Mouse (Mus musculus) CH12F3 (cell line): ENCODE measurements around the gene Mylk.
"Not testable (repeated sequence)": the region's sequence is repeated elsewhere in the genome, so short reads cannot be mapped to it uniquely, and the experiment has no call there.

Experiments
- in situ Hi-C: fragments of 300-500 bp; cut with MboI; formaldehyde crosslinking; loops from 2 replicates; pipeline ENCODE4 v1.14.3; 2020; ENCODE audit warnings: low sequenced_read_pairs

The Mylk gene

GRCm38 (mm10) chr16:34767443-34767842 lies 22.4 kb downstream of the Mylk start:
- in situ Hi-C loops: no loop called here

DNA sequence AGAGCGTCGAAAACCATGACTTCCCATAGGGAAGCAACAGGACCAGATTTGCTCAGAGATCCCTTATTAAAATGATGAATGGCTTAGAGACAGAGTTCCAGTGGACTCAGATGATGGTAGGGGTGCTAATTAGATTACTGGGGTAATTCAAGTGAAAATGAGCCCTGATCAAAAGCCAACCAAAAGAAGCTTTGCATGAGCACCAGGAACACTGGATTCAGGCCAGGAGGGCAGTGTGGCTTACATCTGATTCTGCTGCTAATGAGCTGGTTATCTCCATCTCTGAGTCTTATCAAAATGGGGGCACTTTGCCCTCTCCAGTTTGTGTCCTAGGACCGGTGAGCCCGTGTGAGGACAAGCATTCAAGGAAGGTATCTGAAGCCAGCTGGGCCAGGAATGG lies 23.4 kb downstream of the Mylk start:
- in situ Hi-C loops: no loop called here

- in situ Hi-C loops: no loop called here
These were observed 25.1 kb downstream of the Mylk start for GRCm38 (mm10) chr16:34770127-34770526.

GRCm38 (mm10) chr16:34772445-34773032 lies 27.5 kb downstream of the Mylk start:
- in situ Hi-C loops: no loop called here

DNA sequence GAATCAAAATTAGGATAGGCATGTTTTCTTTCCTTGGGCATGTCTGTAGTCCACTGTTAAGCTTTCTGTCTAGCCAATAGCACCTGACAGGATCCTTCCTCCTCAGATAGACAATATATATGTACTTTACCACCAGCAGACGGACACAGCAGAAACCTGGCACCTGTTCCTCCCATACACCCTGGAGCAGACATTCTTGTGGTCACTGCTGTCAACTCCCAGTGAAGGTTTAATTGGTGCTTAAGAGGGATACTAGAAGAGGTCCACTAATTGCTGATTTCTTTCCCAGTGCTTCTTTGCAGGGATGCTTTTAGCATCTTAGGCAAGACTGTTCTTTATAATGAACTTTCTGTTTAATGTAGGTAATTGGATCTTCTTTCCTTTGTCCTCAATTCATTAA lies 37.4 kb downstream of the Mylk start:
- in situ Hi-C loops: no loop called here

GRCm38 (mm10) chr16:34783536-34783935 lies 38.5 kb downstream of the Mylk start:
- in situ Hi-C loops: no loop called here

DNA sequence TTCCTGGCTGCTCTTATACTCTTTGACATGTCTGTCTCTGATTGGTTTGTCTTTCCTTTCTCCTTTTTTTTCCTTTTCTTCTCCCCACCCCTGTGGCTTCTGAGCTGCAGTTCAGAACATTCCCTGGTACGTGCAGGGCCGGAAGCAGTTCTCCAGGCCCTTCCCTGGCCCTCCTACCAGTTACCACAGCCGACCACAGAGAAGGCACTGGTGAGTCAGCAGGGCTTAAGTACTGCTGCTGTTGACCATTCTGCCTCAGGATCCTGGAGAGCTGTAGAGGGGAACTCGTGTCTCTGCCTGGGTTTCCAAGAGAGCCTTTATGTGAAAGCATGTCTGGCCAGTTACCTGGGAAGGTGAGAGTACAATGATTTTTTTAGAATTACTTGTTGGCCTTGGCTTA lies 39.7 kb downstream of the Mylk start:
- in situ Hi-C loops: no loop called here

DNA sequence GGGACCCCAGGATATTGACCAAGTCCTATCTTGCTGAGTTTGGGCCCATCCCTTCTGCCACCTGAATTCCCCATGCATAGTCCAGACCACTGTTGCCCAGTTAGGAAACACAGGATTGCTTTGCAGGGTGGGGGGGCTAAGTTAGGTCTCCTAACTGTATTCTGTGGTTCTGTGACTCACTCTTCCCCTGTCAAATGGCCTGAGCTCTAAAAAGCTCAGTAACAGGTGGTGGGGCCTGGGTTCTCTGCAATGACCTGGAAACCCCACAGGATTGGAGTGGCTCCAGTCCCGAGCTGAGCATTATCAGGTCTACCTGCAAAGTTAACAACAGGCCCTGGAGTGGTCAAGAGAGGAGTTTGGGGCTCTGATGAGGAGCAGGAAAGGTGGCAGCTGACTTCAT lies 47.5 kb downstream of the Mylk start:
- in situ Hi-C loops: no loop called here

DNA sequence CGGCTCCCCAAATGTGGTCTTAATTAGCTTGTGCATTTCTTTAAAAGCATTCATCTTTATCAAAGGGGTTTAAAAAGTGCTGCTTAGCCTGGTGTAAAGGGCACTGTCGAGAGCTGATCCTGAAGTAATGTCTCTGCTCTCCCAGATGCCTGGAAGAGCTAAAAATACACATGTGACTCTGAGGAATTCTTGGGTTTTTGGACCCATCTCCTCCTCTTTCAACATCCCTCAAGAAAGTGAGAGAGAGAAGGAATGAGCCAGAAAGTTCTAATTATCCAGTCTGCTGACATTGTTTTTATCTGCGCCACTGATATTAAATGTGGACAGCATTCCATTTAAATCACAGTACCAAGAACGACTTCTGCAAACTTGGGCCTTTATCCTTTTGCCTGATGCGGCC lies 48.0 kb downstream of the Mylk start:
- in situ Hi-C loops: no loop called here

DNA sequence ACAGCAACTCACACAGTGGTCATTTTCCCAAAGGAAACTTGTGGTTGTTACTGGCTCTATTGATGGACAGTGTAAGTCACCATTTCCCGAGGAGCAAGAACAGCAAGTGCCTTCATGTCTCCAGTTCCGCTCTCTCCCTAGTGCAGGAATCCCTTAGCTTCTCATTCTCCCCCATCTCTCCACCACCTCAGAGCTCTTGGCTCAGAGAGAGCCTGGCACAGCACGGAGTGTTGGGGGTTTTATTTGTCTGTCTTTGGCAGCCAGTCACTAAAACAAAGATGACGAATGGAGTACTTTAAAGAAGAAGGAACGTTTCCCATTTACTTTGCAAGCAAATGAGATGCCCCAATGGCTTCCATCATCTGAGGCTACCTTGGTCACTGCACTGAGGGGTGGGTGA lies 56.2 kb downstream of the Mylk start:
- in situ Hi-C loops: no loop called here

- in situ Hi-C loops: no loop called here
These were observed 59.4 kb downstream of the Mylk start for GRCm38 (mm10) chr16:34804286-34805010.

DNA sequence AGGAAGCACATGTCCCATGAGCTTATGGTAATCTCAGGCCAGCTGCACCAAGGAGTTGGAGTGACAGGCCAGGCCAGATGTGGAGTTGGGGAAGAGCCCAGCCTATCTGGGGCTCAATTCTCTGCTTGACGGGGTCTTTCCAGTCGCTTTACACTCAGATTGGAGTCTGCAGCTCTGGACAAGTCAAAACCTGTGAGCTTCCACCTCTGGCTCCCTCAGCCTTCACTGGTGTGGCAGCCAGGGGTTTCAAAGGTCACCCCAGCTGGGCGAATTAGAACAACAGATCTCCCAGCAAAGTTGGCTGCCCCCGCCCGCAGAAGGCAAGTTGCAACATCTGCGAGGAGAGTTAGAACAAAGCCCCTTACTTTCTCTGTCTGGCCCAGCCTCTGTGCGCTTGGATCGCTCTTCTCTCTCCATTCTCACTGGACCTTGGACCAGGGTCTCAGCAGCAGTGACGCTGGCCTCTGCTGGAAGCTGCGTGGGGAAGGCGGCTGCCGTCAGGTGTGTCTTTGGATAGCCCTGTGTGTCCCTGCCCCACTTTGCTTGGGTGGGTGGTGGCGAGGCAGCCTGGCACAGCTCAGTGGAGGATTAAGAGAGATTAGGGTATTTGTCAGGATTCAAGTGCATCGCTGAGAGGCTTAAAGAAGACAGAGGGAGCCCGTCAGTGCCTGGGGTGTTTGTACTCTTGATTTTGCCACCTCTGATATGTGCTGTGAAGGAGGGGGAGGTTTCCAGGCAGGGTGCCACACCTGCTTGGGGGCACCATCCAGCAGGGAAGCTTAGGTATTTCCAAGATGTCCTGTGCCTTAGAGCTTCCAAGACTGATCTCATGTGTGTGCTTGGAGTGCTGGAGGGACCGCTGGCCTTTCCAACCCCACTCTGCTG lies 62.1 kb downstream of the Mylk start:
- in situ Hi-C loops: no loop called here

- in situ Hi-C loops: no loop called here
These were observed 62.8 kb downstream of the Mylk start for GRCm38 (mm10) chr16:34807768-34808275.

DNA sequence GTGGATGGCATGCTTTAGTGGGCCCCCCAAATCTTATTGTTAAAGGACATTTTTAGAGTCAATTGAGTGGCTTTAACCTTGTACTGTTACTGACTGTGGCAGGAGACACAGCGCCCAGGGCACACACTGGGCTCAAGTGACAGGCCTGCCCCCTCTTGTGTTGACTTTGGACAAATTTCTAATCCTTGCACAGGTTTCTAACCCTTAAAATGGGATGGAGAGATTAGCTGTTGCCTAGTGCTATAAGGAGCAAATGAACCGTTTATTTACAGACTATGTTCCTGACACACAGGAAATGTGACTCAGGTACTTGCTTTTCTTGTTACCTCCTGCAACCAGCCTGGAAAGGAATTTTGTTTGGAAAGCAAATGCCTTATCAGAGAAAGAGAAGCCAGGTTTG lies 67.2 kb downstream of the Mylk start:
- in situ Hi-C loops: no loop called here

DNA sequence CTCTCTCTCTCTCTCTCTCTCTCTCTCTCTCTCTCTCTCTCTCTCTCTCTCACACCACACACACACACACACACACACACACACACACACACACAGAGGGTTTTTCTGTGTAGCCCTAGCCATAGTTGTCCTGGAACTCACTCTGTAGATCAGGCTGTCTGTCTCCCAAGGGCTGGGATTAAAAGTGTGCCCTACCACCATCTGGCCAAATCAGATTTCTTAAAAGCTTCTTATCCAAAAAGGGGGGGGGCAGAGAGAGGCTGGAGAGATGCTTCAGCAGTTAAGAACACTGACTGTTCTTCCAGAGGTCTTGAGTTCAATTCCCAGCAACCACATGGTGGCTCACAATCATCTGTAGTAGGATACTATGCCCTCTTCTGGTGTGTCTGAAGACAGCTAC lies 68.2 kb downstream of the Mylk start:
- in situ Hi-C loops: not testable (repeated sequence)

GRCm38 (mm10) chr16:34813570-34813969 lies 68.6 kb downstream of the Mylk start:
- in situ Hi-C loops: no loop called here

DNA sequence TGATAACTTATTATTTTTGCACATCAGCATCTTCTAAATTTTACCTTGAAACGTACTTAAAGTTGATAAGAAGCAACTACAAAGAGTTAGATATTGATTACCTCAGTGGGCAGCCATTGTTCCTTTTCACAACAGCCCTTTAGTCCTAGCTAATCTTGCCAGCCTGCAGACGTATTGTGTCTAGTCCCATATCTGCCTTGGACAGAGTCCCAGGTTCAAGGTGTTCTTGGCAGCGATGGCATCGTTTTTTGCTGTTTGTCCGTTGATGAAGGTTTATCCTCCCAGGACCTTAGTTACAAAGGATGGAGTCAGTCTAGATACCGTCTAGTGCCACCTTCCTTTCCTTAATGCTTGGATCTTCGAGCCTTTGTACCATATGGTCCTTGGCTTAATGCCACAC lies 69.6 kb downstream of the Mylk start:
- in situ Hi-C loops: no loop called here

DNA sequence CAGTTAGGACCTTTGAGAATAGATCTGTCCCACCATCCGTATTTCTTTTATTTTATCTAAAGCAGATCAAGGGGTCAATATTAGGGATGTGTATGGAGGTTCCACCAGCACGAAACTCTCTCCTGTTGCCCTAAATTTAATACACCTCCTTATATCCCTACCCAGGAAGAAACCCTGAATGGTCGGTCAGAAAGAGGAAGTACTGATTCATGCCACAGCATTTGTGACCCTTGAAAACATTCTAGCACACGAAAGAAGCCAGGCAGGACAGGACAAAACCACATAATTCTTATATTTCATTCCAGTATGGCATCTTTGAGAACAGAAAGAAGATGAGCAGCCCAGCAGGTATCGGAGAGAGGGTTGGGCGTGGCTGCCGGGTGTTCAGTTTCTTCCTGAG lies 71.5 kb downstream of the Mylk start:
- in situ Hi-C loops: no loop called here

DNA sequence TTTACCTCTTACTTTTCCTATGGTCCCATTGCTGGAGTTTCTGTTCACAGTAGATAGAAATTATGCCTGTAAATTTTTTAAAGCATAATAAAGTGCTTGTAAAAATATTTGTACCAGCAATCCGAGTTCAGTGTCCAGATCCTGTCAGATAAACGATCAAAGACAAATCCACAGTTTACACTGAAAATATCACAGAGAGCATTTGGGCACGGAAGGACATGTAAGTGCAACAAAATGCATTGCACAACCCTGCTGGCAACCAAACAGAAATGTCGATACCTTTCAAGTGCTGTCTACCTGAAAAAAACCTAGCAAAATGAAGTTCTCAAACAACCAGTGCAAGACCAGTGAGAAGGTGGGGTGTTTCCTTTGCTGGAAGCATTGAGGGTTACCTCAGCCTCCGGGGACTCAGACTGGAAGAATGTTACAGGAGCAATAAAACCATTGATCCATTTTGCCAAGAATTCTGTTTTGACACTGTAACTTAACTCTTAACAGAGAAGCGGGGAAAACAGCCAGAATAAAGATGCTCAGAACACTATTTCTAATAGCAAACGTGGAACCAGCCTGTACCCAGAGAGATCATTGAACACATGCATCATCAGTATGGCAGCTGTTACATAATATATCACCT lies 80.2 kb downstream of the Mylk start:
- in situ Hi-C loops: no loop called here

DNA sequence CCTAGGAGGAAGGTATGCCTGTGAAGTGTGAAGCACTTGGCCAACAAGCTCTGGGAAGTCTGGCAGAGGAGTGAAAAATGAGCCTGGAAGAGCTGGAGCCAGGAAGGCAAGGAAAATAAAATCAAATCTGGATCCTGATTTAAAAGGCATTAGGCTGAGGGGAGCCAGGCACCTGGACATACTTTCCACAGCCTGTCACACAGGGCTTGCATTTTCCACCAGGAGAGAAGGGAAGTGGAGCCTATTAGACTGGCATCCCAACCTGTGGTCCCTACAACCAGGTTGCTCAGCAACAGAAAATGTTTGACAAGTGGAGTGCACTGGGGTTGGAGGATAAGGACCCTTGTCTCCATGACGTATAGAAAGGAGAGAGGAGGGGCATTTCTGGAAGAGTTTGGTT lies 89.5 kb downstream of the Mylk start:
- in situ Hi-C loops: no loop called here

- in situ Hi-C loops: no loop called here
These were observed 94.1 kb downstream of the Mylk start for GRCm38 (mm10) chr16:34839004-34839703.
